Mouse (Mus musculus) urinary bladder, postnatal 4 days (tissue): Measurements from ENCODE around the gene Hdac1.
A peak's percentile ranks its signal among the peaks of the same experiment; 100 is the strongest.
"Not testable (repeated sequence)": the region's sequence is repeated elsewhere in the genome, so short reads cannot be mapped to it uniquely, and the experiment has no call there.

ENCODE experiments used
- DNase-seq, 2 experiments: peaks; one replicate each; pipeline ENCODE4 v3.0.0; 2021 to 2022; ENCODE audit warnings: low spot score in 2 of 2

The Hdac1 gene

GRCm38 (mm10) chr4:129558321-129558955 is 15.9 kb upstream of the Hdac1 start:
- no peak for DNase-seq

- DNase-seq, result no peak
These were observed 14.8 kb upstream of the Hdac1 start for GRCm38 (mm10) chr4:129557256-129557808.

DNA sequence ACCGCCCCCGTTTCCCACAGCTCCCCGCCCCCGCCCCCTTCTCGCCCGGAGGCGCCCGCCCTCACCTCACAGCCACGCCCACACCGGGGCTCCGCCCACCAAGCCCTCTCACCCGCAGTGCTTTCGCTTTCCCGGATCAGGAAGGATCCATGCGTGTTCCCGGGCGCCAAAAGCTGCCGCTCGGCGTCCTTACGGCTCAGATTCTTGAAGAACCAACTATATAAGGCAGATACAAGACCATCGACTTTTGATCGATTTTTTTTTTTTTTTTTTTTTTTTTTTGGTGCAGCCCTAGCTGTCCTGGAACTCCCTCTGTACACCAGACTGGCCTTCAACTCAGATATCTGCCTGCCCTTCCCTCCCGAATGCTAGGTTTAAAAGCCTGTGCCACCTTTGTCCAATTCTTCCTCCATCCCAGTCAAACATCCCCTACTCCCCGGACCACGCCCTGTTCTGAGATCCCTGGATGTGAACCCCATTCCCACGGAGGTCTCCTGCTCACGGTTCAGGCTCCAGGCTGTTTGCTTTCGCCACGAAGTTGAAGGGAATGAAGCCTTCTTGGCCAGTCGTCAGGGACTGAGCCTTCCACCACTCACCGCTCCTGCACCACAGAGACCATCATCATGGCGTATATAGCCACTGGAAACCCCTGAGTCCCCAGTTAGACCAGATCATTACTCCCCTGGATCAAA is 14.2 kb upstream of the Hdac1 start:
- DNase-seq, result peak; percentile 87 to 94

DNA sequence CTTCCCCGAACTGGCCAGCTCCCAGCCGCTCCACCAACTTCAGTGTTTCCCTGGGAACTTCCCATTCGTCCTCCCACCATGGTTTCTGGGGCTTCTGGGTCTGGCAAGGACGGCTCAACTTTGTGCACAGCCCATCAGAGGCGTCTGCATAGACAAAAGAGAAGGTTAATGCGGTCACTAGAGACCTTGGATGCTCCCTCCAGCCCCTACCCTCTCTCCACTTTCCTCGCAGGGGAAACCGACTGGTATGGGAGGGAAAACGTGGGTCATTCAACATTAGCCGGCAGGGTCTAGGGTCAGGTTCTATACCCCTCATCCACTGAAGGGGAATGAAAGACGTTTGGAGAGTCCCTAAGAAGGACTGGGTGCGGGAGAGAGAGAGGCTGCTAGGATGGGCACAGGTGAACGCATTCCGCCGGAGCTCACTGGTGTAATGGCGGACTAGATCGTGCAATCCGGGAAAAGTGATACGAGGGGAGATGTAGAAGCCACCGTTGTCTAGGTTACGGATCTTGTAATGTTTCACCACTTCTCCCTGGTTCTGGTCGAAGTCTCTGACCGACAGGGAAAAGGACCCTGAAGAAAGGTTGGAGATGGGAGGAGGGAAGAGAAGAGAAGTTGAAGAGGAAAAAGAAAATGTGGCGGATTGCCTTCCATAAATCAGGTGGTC is 13.5 kb upstream of the Hdac1 start:
- DNase-seq, result no peak

GRCm38 (mm10) chr4:129555421-129555861 is 12.9 kb upstream of the Hdac1 start:
- DNase-seq, result peak in 1 of 2 experiments; percentile 35

DNA sequence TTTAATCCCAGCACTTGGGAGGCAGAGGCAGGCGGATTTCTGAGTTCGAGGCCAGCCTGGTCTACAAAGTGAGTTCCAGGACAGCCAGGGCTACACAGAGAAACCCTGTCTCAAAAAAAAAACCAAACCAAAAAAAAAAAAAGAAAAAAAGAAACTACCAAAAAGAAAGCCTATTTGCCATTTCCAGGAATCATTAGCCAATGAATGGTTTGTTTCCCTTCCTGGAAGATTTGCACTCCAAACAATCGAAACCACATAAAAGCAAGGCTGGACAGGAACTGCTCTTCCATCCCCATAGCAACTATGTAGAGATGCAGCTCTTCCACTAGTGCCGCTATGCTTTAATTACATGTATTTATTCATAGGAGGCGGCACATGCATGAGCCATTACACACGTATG is 12.0 kb upstream of the Hdac1 start:
- DNase-seq, result not testable (repeated sequence)

GRCm38 (mm10) chr4:129550295-129550694 is 7.8 kb upstream of the Hdac1 start:
- no peak for DNase-seq

GRCm38 (mm10) chr4:129549306-129549705 is 6.8 kb upstream of the Hdac1 start:
- no peak for DNase-seq

DNA sequence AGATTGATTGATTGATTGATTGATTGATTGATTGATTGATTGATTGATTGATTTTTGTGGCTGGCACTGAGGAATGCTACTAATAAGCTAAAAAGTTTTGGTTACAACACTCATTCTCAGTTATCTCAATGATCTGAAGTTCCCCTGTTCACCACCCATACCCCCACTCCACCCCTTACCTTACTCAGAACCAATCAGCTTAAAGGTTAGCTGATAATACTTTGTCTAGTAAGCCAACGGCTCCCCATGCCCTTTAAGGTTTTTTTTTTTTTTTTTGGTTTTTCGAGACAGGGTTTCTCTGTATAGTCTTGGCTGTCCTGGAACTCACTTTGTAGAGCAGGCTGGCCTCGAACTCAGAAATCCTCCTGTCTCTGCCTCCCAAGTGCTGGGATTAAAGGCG is 5.1 kb upstream of the Hdac1 start:
- not testable (repeated sequence) for DNase-seq

GRCm38 (mm10) chr4:129544106-129544505 is 1.6 kb upstream of the Hdac1 start:
- DNase-seq, result no peak

DNA sequence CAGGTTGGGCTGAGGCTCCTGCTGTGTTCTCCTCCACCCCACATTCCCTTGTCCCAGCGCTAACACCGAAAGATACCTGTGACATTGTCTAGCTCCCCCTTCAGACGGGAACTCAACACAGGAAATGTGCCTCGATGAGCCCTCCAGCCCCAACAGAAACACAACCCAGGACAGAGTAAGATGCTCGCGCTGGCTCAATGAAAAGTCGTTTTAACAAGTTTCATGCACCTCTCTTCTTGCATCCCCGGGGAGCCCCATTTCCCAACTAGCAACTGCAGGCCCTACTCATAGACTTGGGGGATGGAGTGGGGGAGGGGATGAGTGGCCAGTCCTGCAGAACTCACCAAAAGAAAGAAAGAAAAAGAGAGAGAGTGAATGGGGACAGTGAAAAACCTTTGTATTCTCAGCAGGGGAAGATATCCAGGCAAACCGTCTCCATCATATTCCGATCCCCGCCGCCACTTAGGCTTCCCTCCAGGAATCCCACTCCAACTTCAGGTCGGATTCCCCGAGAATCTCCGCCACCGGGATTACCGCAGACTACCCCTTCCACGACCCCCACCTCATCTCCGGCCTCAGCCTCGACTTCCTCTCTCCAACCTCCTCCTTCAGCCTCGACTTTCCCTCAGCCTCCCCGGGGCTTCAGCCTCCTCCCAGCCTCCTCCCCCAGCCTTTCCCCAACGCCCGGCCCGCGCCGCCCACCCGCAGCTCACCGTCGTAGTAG is 483 bp downstream of the Hdac1 start:
- no peak for DNase-seq

- DNase-seq, result no peak
These were observed 2.5 kb downstream of the Hdac1 start for GRCm38 (mm10) chr4:129540012-129540411.

GRCm38 (mm10) chr4:129528901-129529300 is 13.6 kb downstream of the Hdac1 start:
- not testable (repeated sequence) for DNase-seq

GRCm38 (mm10) chr4:129525889-129526288 is 16.6 kb downstream of the Hdac1 start:
- DNase-seq, result no peak

DNA sequence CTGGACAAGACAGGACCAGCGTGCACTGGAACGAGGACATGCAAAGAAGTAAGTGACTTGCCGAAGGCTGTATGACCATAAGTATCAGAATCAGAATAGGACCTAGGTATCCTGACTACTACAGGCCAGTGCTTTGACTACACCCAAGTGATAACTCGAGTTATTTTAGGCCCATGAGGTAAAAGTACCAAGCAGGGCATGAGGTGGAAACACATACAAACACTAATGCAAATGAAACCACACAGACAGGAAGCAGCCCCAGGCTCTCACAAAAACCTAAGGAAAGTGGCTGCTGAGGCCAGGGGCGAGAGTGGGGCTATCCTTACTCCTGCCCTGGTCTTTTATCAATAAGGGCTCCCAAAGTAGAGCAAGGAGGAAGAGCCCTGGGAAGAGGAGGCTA is 17.2 kb downstream of the Hdac1 start:
- no peak for DNase-seq

GRCm38 (mm10) chr4:129518519-129518918 is 24.0 kb downstream of the Hdac1 start:
- DNase-seq, result no peak

DNA sequence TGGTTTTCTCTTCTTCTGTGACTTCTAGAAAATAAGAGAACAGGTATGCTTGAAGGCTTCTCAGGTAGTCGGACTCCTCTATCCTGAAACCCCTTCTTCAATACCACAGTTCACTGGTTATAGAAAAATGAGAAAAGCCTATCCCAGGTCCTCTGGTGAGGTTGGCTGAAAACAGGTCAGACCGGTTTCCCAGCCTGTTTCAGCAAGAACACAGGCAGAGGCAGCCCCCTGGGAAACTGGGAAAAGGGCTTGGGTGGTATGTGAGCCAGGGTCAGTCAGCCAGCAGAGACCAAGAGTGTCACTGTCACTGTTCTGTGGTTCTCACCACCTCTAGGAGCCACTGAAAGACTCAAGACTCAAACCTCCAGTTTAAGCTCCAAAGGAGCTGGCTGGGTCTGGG is 25.6 kb downstream of the Hdac1 start:
- DNase-seq, result no peak

DNA sequence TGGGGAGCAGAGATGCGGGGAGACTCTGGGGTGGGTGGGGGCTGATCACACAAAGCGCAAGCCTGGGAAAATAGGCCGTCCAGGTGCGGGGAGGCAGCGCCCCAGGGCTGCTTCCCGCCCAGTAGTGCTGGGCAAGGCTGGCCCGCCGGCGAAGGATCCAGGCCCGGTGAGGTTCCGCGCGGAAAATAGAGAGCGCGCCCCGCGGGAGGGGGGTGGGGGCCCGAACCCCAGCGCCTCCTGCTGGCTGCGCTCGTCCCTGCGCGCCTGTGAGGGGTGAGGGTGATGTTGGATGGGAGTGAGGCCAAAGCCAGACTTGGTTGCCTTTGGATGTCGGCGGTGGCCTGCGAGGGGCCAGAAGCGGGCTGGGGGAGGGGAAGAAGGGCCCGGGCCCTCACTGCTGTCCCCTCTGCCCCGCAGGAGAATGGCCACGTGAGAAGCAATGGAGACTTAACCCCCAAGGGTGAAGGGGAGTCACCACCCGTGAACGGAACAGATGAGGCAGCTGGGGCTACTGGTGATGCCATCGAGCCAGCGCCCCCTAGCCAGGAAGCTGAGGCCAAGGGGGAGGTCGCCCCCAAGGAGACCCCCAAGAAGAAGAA is 28.1 kb downstream of the Hdac1 start:
- DNase-seq, result peak; percentile 63 to 72

DNA sequence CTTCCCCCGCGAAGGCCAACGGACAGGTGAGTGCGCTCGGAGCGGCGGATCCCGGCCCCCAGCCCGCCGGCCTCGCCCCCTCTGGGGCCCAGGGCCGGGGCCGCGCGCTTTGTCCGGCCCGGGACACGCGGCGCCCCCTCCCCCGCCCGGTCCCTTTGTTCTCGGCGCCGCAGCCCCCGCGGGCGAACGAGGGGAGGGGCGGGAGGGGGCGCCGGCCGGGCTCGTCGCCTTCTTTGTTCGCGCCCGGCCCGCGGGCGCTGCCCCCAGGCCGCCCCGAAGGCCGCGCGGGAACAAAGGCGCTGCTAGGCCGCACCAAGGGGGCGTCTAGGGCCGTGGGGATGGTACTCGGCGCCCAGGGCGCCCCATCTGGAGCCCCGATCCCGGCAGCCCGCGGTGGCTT is 28.6 kb downstream of the Hdac1 start:
- DNase-seq, result no peak

DNA sequence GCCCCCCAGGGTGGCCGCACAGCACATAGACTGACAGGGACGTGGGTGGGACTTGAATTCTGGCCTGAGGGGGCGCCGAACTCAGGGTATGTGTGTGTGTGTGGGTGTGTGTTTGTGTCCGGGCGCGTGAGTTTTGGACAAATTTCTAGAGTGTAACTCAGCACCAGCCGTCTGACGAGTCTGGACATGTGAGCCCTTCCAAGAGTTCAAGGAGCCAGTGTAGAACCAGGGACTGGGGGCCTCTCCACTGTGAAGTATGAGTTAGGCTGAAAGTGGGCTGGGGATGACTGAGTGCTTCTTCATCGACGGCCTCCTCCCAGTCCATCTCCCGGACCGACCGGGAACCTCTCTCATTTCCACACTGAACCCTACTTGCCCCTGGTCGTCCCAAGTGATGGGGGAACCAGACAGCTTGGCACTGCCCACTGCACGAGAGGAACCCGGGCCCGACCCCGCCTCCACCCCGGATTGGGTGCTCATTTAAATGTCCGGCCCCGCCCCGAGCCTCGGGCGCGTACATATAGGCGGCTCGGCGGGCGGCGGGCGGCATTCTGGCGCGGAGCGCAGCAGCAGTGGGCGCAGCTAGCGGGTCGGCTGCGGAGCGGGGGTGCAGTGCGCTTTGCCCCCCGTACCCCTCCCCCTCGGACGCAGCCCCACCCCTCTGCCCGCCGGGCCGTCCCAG is 29.3 kb downstream of the Hdac1 start, which contains the start of gene Marcksl1:
Gene Marcksl1, plus strand, starts transcription at position 496 of the 682 bp plus-strand sequence.
- peak; percentile 90 for DNase-seq
